Mouse (Mus musculus): Measurements from ENCODE around the gene Clk2.

DNA sequence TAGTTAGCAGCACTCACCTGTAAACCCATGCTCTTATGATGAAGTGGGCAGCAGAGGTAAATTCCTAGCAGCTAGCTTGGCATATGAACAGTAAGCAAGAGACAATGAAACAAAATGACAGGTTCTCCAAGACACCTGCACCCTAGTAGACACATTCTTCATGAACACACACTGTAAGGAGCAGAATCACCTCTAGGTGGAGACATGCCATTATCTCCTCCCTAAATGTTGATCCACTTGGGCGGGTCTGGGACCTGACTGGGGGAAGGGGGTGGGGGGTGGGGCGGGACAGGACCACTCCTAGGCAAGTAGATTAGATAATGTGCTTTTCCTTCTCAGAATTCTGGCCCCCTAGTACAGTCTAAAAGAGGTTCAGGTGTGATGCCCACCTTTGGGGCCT is 49.1 kb upstream of the Clk2 start:
- TF ChIP-seq POLR2AphosphoS2 (IDR thresholded peaks at IDR 0.05; ENCODE audit: insufficient read length, low read depth) (no peak), TCF12 (IDR thresholded peaks at IDR 0.05; ENCODE audit: insufficient read depth, poor library complexity, severe bottlenecking) (no peak), CEBPB (IDR thresholded peaks at IDR 0.05; ENCODE audit: insufficient read depth, poor library complexity, severe bottlenecking) (no peak), MAX (IDR thresholded peaks at IDR 0.05; ENCODE audit: low read depth) (no peak), POLR2A (IDR thresholded peaks at IDR 0.05; ENCODE audit: insufficient read length, low read depth) (no peak), USF1 (IDR thresholded peaks at IDR 0.05; ENCODE audit: low read depth) (no peak), E2F4 (IDR thresholded peaks at IDR 0.05; ENCODE audit: insufficient read depth) (no peak), TCF3 (IDR thresholded peaks at IDR 0.05; ENCODE audit: insufficient read length, low read depth) (no peak), MYOG (IDR thresholded peaks at IDR 0.05; ENCODE audit: control insufficient read depth in 1 of 3, insufficient read depth in 1 of 3, insufficient read length in 2 of 3, low read depth in 2 of 3) (no peak), MYOD1 (IDR thresholded peaks at IDR 0.05; ENCODE audit: control insufficient read depth in 1 of 3, insufficient read length in 2 of 3, low read depth in 2 of 3) (no peak)

All from myocyte (in vitro differentiated cells).